Mouse (Mus musculus): ENCODE data around the gene Tmcc3.

DNA sequence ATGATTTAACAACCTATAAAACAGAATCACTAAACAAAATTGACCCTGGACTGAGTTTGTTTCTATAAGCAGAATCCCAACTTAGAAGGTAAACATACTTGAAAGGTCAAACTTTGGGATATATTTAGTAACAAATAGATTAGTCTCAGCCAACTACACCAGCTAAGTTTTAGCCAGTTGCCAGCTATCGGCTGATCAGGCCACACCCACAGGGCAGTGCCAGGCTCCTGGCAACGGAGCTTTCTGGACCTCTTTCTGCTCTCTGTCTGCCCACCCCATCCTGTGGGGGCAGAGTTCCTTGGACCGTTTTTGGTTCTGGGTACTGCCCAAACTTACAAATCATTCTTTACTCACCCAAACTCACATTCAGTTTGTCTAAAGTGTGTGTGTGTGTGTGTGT lies 137.9 kb downstream of the Tmcc3 start:
- TF ChIP-seq CTCF (IDR thresholded peaks at IDR 0.05; ENCODE audit: low read depth) (no peak), EP300 (optimal IDR thresholded peaks at IDR 0.05) (no peak)

Data from stomach, postnatal 0 days (tissue).